Comparison of ENCODE assay signal across 18 mouse cellular contexts in the genomic region with DNA sequence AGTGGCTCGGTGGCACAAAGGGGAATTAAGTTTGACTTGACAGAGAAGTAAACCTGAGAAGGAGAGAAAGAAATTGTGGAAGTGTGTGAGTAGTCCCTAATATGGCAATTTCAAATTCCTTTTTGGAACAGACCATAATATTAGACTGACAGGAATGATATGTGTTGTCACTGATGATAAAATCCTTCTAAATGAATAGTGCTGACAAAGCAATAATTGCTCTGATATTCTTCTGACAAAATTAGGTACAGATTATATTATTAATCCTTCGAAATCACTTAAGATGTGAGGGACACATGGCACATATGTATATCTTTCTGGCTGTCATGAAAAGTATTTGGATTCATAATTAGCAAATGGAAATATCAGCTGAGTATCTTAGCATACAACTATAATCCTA.
"Had no signal": no experiment of that assay in that cellular context is flagged by ENCODE, and none has a peak within 500 bp of the region (broad histone marks: within the 10 kb centered on the region; RNA-seq: fewer than 3 reads in every experiment).

No protein-coding gene starts in this region.

- H3K27me3 ChIP-seq: embryonic facial prominence, embryonic 12.5 days; embryonic facial prominence, embryonic 13.5 days; embryonic facial prominence, embryonic 15.5 days; forebrain, embryonic 12.5 days; forebrain, embryonic 13.5 days; forebrain, embryonic 15.5 days had no signal

- H3K4me1 ChIP-seq: embryonic facial prominence, embryonic 10.5 days; embryonic facial prominence, embryonic 12.5 days; embryonic facial prominence, embryonic 13.5 days; embryonic facial prominence, embryonic 15.5 days; forebrain, embryonic 10.5 days; forebrain, embryonic 12.5 days; forebrain, embryonic 13.5 days; forebrain, embryonic 15.5 days; heart, embryonic 10.5 days had no signal

- H3K9ac ChIP-seq: embryonic facial prominence, embryonic 12.5 days; embryonic facial prominence, embryonic 13.5 days; embryonic facial prominence, embryonic 15.5 days; forebrain, embryonic 12.5 days; forebrain, embryonic 13.5 days; forebrain, embryonic 15.5 days; forebrain, postnatal 0 days had no signal

- H3K4me2 ChIP-seq: embryonic facial prominence, embryonic 12.5 days; embryonic facial prominence, embryonic 13.5 days; embryonic facial prominence, embryonic 15.5 days; forebrain, embryonic 12.5 days; forebrain, embryonic 13.5 days; forebrain, embryonic 15.5 days; heart, embryonic 11.5 days had no signal

- H3K4me3 ChIP-seq: embryonic facial prominence, embryonic 10.5 days; embryonic facial prominence, embryonic 12.5 days; embryonic facial prominence, embryonic 13.5 days; embryonic facial prominence, embryonic 15.5 days; erythroblast, embryonic 14.5 days; forebrain, embryonic 10.5 days; forebrain, embryonic 12.5 days; forebrain, embryonic 13.5 days; forebrain, embryonic 15.5 days; gastrocnemius, adult 2 months; heart, embryonic 10.5 days had no signal

- H3K9me3 ChIP-seq: embryonic facial prominence, embryonic 10.5 days; embryonic facial prominence, embryonic 12.5 days; embryonic facial prominence, embryonic 13.5 days; embryonic facial prominence, embryonic 15.5 days; forebrain, embryonic 10.5 days; forebrain, embryonic 12.5 days; forebrain, embryonic 13.5 days; forebrain, embryonic 15.5 days; heart, embryonic 10.5 days had no signal

- DNase-seq: gastrocnemius, adult 2 months; gastrocnemius, postnatal 10 days; gastrocnemius, postnatal 14 days; gastrocnemius, postnatal 25 days; gastrocnemius, postnatal 36 days; heart, adult 18-20 months had no signal

- H3K27ac ChIP-seq: embryonic facial prominence, embryonic 10.5 days; embryonic facial prominence, embryonic 12.5 days; embryonic facial prominence, embryonic 13.5 days; embryonic facial prominence, embryonic 15.5 days; forebrain, embryonic 10.5 days; forebrain, embryonic 12.5 days; forebrain, embryonic 13.5 days; forebrain, embryonic 15.5 days; gastrocnemius, adult 2 months; heart, embryonic 10.5 days had no signal

- H3K36me3 ChIP-seq: embryonic facial prominence, embryonic 10.5 days; embryonic facial prominence, embryonic 12.5 days; embryonic facial prominence, embryonic 13.5 days; embryonic facial prominence, embryonic 15.5 days; forebrain, embryonic 10.5 days; forebrain, embryonic 12.5 days; forebrain, embryonic 15.5 days; heart, embryonic 10.5 days had no signal
